Mouse (Mus musculus): ENCODE measurements around the gene Ap4s1. TPM values are rescaled to one million over a fixed set of nuclear protein-coding genes. Genes with fewer than 3 reads are reported as not detected.

The Ap4s1 gene
- polyA plus RNA-seq, 1 experiment from 2014 or later: 56.7 TPM

GRCm38 (mm10) chr12:51708941-51709686 lies 18.3 kb downstream of the Ap4s1 start:
- Histone ChIP-seq H3K9me3 (no peaks in the 10 kb centered on the region), H3K4me2 (no peak overlapping the region), H3K4me3 (no peak overlapping the region), H3K4me1 (replicated peaks) (no peaks in the 10 kb centered on the region), H3K36me3 (no peaks in the 10 kb centered on the region), H3K27me3 (no peaks in the 10 kb centered on the region), H3K9ac (no peak overlapping the region), H3K27ac (replicated peaks) (no peak overlapping the region)
- 0 out of 2 replicates have a peak, but pooled peaks have one; percentile 34 for ATAC-seq (ENCODE audit: low FRiP score, low read depth)
- WGBS: 69% methylated on average over 14 of the region's 14 CpGs

GRCm38 (mm10) chr12:51709741-51710140 lies 18.9 kb downstream of the Ap4s1 start:
- Histone ChIP-seq H3K27ac (replicated peaks) (no peak overlapping the region), H3K9ac (no peak overlapping the region), H3K4me2 (no peak overlapping the region), H3K27me3 (no peaks in the 10 kb centered on the region), H3K9me3 (no peaks in the 10 kb centered on the region), H3K36me3 (no peaks in the 10 kb centered on the region), H3K4me1 (replicated peaks) (no peaks in the 10 kb centered on the region), H3K4me3 (no peak overlapping the region)
- ATAC-seq (ENCODE audit: low FRiP score, low read depth): no peak
- WGBS: 77% methylated on average over 3 of the region's 3 CpGs

- Histone ChIP-seq H3K4me2 (no peak overlapping the region), H3K27me3 (no peaks in the 10 kb centered on the region), H3K36me3 (no peaks in the 10 kb centered on the region), H3K9ac (no peak overlapping the region), H3K4me3 (no peak overlapping the region), H3K27ac (replicated peaks) (no peak overlapping the region), H3K4me1 (replicated peaks) (no peaks in the 10 kb centered on the region), H3K9me3 (no peaks in the 10 kb centered on the region)
- ATAC-seq (ENCODE audit: low FRiP score, low read depth): no peak
- WGBS: 71% methylated on average over 5 of the region's 5 CpGs
Observed at GRCm38 (mm10) chr12:51710154-51710553, 19.3 kb downstream of the Ap4s1 start.

GRCm38 (mm10) chr12:51712685-51713084 lies 21.9 kb downstream of the Ap4s1 start:
- Histone ChIP-seq H3K4me2 (no peak overlapping the region), H3K4me1 (replicated peaks) (no peaks in the 10 kb centered on the region), H3K9me3 (no peaks in the 10 kb centered on the region), H3K4me3 (no peak overlapping the region), H3K27me3 (no peaks in the 10 kb centered on the region), H3K36me3 (0 out of 2 replicates have a peak, but pooled peaks cover under 1% of the 10 kb centered on the region), H3K27ac (replicated peaks) (no peak overlapping the region), H3K9ac (no peak overlapping the region)
- no peak for ATAC-seq (ENCODE audit: low FRiP score, low read depth)
- 82% methylated on average over 1 of the region's 1 CpGs for WGBS

- Histone ChIP-seq H3K36me3 (peaks cover 13% of the 10 kb centered on the region; the same call in 1 of the 2 replicates), H3K4me3 (no peak overlapping the region), H3K4me1 (replicated peaks) (no peaks in the 10 kb centered on the region), H3K9ac (no peak overlapping the region), H3K27me3 (no peaks in the 10 kb centered on the region), H3K27ac (replicated peaks) (no peak overlapping the region), H3K9me3 (no peaks in the 10 kb centered on the region), H3K4me2 (no peak overlapping the region)
- WGBS: 88% methylated on average over 6 of the region's 6 CpGs
- no peak for ATAC-seq (ENCODE audit: low FRiP score, low read depth)
Observed at GRCm38 (mm10) chr12:51718617-51719016, 27.8 kb downstream of the Ap4s1 start.

GRCm38 (mm10) chr12:51721836-51722235 lies 31.0 kb downstream of the Ap4s1 start:
- Histone ChIP-seq H3K9ac (no peak overlapping the region), H3K4me2 (no peak overlapping the region), H3K36me3 (peaks cover 17% of the 10 kb centered on the region; the same call in 1 of the 2 replicates), H3K27me3 (no peaks in the 10 kb centered on the region), H3K27ac (replicated peaks) (no peak overlapping the region), H3K4me1 (replicated peaks) (no peaks in the 10 kb centered on the region), H3K9me3 (no peaks in the 10 kb centered on the region), H3K4me3 (no peak overlapping the region)
- ATAC-seq (ENCODE audit: low FRiP score, low read depth): no peak
- 98% methylated on average over 8 of the region's 8 CpGs for WGBS

- ATAC-seq (ENCODE audit: low FRiP score, low read depth): no peak
- Histone ChIP-seq H3K9ac (no peak overlapping the region), H3K27me3 (no peaks in the 10 kb centered on the region), H3K9me3 (no peaks in the 10 kb centered on the region), H3K36me3 (peaks cover 6% of the 10 kb centered on the region; the same call in 1 of the 2 replicates), H3K4me3 (no peak overlapping the region), H3K27ac (replicated peaks) (peak overlapping the region; percentile 20; the same call in 1 of the 2 replicates), H3K4me1 (replicated peaks) (no peaks in the 10 kb centered on the region), H3K4me2 (no peak overlapping the region)
- WGBS: 75% methylated on average over 11 of the region's 11 CpGs
Observed at GRCm38 (mm10) chr12:51729058-51729457, 38.2 kb downstream of the Ap4s1 start.

GRCm38 (mm10) chr12:51729827-51730226 lies 39.0 kb downstream of the Ap4s1 start:
- Histone ChIP-seq H3K9me3 (no peaks in the 10 kb centered on the region), H3K4me3 (no peak overlapping the region), H3K36me3 (peaks cover 5% of the 10 kb centered on the region; the same call in 1 of the 2 replicates), H3K27ac (replicated peaks) (no peak overlapping the region), H3K27me3 (no peaks in the 10 kb centered on the region), H3K4me2 (no peak overlapping the region), H3K9ac (no peak overlapping the region), H3K4me1 (replicated peaks) (no peaks in the 10 kb centered on the region)
- WGBS: 93% methylated on average over 9 of the region's 9 CpGs
- ATAC-seq (ENCODE audit: low FRiP score, low read depth): no peak

GRCm38 (mm10) chr12:51734605-51735211 lies 43.9 kb downstream of the Ap4s1 start:
- 87% methylated on average over 14 of the region's 14 CpGs for WGBS
- ATAC-seq (ENCODE audit: low FRiP score, low read depth): no peak

GRCm38 (mm10) chr12:51735840-51736271 lies 45.0 kb downstream of the Ap4s1 start:
- Histone ChIP-seq H3K36me3 (0 out of 2 replicates have a peak, but pooled peaks cover 2% of the 10 kb centered on the region), H3K9ac (no peak overlapping the region)
- no peak for ATAC-seq (ENCODE audit: low FRiP score, low read depth)

More at GRCm38 (mm10) chr12:51734605-51735211, 43.9 kb downstream of the Ap4s1 start:
- Histone ChIP-seq H3K4me1 (replicated peaks) (0 out of 2 replicates have a peak, but pooled peaks cover 4% of the 10 kb centered on the region), H3K4me3 (no peak overlapping the region), H3K9ac (no peak overlapping the region), H3K9me3 (no peaks in the 10 kb centered on the region), H3K4me2 (no peak overlapping the region), H3K36me3 (0 out of 2 replicates have a peak, but pooled peaks cover 2% of the 10 kb centered on the region), H3K27ac (replicated peaks) (no peak overlapping the region), H3K27me3 (no peaks in the 10 kb centered on the region)

GRCm38 (mm10) chr12:51736381-51736780 lies 45.5 kb downstream of the Ap4s1 start:
- Histone ChIP-seq H3K36me3 (no peaks in the 10 kb centered on the region), H3K4me2 (no peak overlapping the region), H3K4me3 (no peak overlapping the region), H3K9ac (no peak overlapping the region), H3K27ac (replicated peaks) (no peak overlapping the region), H3K4me1 (replicated peaks) (0 out of 2 replicates have a peak, but pooled peaks cover 4% of the 10 kb centered on the region), H3K9me3 (no peaks in the 10 kb centered on the region), H3K27me3 (no peaks in the 10 kb centered on the region)
- WGBS: 73% methylated on average over 3 of the region's 3 CpGs
- no peak for ATAC-seq (ENCODE audit: low FRiP score, low read depth)

More at GRCm38 (mm10) chr12:51735840-51736271, 45.0 kb downstream of the Ap4s1 start:
- no peaks in the 10 kb centered on the region for H3K27me3 ChIP-seq
- H3K9me3 ChIP-seq: no peaks in the 10 kb centered on the region
- 0 out of 2 replicates have a peak, but pooled peaks cover 4% of the 10 kb centered on the region for H3K4me1 ChIP-seq (replicated peaks)
- no peak overlapping the region for H3K4me3 ChIP-seq
- no peak overlapping the region for H3K27ac ChIP-seq (replicated peaks)
- WGBS: 62% methylated on average over 7 of the region's 7 CpGs
- H3K4me2 ChIP-seq: no peak overlapping the region

- Histone ChIP-seq H3K4me2 (no peak overlapping the region), H3K27me3 (no peaks in the 10 kb centered on the region), H3K4me1 (replicated peaks) (0 out of 2 replicates have a peak, but pooled peaks cover 4% of the 10 kb centered on the region), H3K9me3 (no peaks in the 10 kb centered on the region), H3K4me3 (no peak overlapping the region), H3K36me3 (0 out of 2 replicates have a peak, but pooled peaks cover under 1% of the 10 kb centered on the region), H3K9ac (no peak overlapping the region), H3K27ac (replicated peaks) (no peak overlapping the region)
- no peak for ATAC-seq (ENCODE audit: low FRiP score, low read depth)
- WGBS: 11% methylated on average over 1 of the region's 1 CpGs
Observed at GRCm38 (mm10) chr12:51736807-51737206, 46.0 kb downstream of the Ap4s1 start.

Measured in hindbrain, embryonic 15.5 days (tissue).